Mouse (Mus musculus): ENCODE measurements around the gene Zfp119b. TPM values are rescaled to one million over a fixed set of nuclear protein-coding genes. Genes with fewer than 3 reads are reported as not detected.
"Not testable (repeated sequence)": the region's sequence is repeated elsewhere in the genome, so short reads cannot be mapped to it uniquely, and the experiment has no call there.

The Zfp119b gene
- polyA plus RNA-seq, 1 experiment from 2014 or later: 6.9 TPM

- WGBS: 54% methylated on average over 2 of the region's 2 CpGs
- ATAC-seq (ENCODE audit: insufficient read depth, low FRiP score, low read depth): 0 out of 2 replicates have a peak, but pooled peaks have one; percentile 10
- H3K27ac ChIP-seq: no peak overlapping the region
- peak overlapping the region; percentile 68 for H3K4me3 ChIP-seq (replicated peaks)
- H3K4me2 ChIP-seq: peak overlapping the region; percentile 87
- H3K9me3 ChIP-seq: no peaks in the 10 kb centered on the region
- H3K27me3 ChIP-seq (replicated peaks): no peaks in the 10 kb centered on the region
- 0 out of 2 replicates have a peak overlapping the region, but pooled peaks have one; percentile 17 for H3K9ac ChIP-seq
- no peaks in the 10 kb centered on the region for H3K4me1 ChIP-seq
- no peaks in the 10 kb centered on the region for H3K36me3 ChIP-seq
These were observed 16.7 kb downstream of the Zfp119b start for GRCm38 (mm10) chr17:55932635-55933034.

GRCm38 (mm10) chr17:55931553-55932502 lies 17.5 kb downstream of the Zfp119b start:
- no peaks in the 10 kb centered on the region for H3K27me3 ChIP-seq (replicated peaks)
- H3K4me2 ChIP-seq: peak overlapping the region; percentile 87
- H3K36me3 ChIP-seq: no peaks in the 10 kb centered on the region
- WGBS: 1% methylated on average over 33 of the region's 33 CpGs
- H3K9me3 ChIP-seq: no peaks in the 10 kb centered on the region
- peak overlapping the region; percentile 76 for H3K9ac ChIP-seq
- peak; percentile 91 for ATAC-seq (ENCODE audit: insufficient read depth, low FRiP score, low read depth)
- H3K27ac ChIP-seq: peak overlapping the region; percentile 79
- peak overlapping the region; percentile 68 for H3K4me3 ChIP-seq (replicated peaks)
- H3K4me1 ChIP-seq: no peaks in the 10 kb centered on the region

GRCm38 (mm10) chr17:55906669-55907068 lies 42.6 kb downstream of the Zfp119b start:
- H3K9ac ChIP-seq: no peak overlapping the region
- H3K27ac ChIP-seq: no peak overlapping the region

GRCm38 (mm10) chr17:55904131-55904530 lies 45.2 kb downstream of the Zfp119b start:
- Histone ChIP-seq H3K4me3 (replicated peaks) (no peak overlapping the region), H3K9me3 (no peaks in the 10 kb centered on the region), H3K27me3 (replicated peaks) (no peaks in the 10 kb centered on the region), H3K9ac (no peak overlapping the region), H3K4me2 (no peak overlapping the region), H3K27ac (peak overlapping the region; percentile 52), H3K36me3 (no peaks in the 10 kb centered on the region), H3K4me1 (no peaks in the 10 kb centered on the region)
- WGBS: 70% methylated on average over 6 of the region's 6 CpGs
- 0 out of 2 replicates have a peak, but pooled peaks have one; percentile 35 for ATAC-seq (ENCODE audit: insufficient read depth, low FRiP score, low read depth)

More at GRCm38 (mm10) chr17:55906669-55907068, 42.6 kb downstream of the Zfp119b start:
- Histone ChIP-seq H3K27me3 (replicated peaks) (no peaks in the 10 kb centered on the region), H3K4me3 (replicated peaks) (no peak overlapping the region), H3K36me3 (no peaks in the 10 kb centered on the region), H3K4me1 (no peaks in the 10 kb centered on the region), H3K4me2 (no peak overlapping the region), H3K9me3 (no peaks in the 10 kb centered on the region)
- no peak for ATAC-seq (ENCODE audit: insufficient read depth, low FRiP score, low read depth)

GRCm38 (mm10) chr17:55903687-55904086 lies 45.6 kb downstream of the Zfp119b start:
- no peak overlapping the region for H3K4me3 ChIP-seq (replicated peaks)
- H3K36me3 ChIP-seq: no peaks in the 10 kb centered on the region
- no peaks in the 10 kb centered on the region for H3K4me1 ChIP-seq
- whole genome bisulfite sequencing: 69% methylated on average over 1 of the region's 1 CpGs
- no peak overlapping the region for H3K27ac ChIP-seq
- no peaks in the 10 kb centered on the region for H3K27me3 ChIP-seq (replicated peaks)
- peak; percentile 18; the same call in 1 of the 2 replicates for ATAC-seq (ENCODE audit: insufficient read depth, low FRiP score, low read depth)
- H3K4me2 ChIP-seq: no peak overlapping the region
- H3K9ac ChIP-seq: no peak overlapping the region
- no peaks in the 10 kb centered on the region for H3K9me3 ChIP-seq

GRCm38 (mm10) chr17:55903087-55903486 lies 46.2 kb downstream of the Zfp119b start:
- H3K4me3 ChIP-seq (replicated peaks): no peak overlapping the region
- no peaks in the 10 kb centered on the region for H3K4me1 ChIP-seq
- no peak for ATAC-seq (ENCODE audit: insufficient read depth, low FRiP score, low read depth)
- H3K27ac ChIP-seq: peak overlapping the region; percentile 48
- no peaks in the 10 kb centered on the region for H3K27me3 ChIP-seq (replicated peaks)
- WGBS: 42% methylated on average over 2 of the region's 2 CpGs
- H3K9ac ChIP-seq: no peak overlapping the region
- H3K9me3 ChIP-seq: no peaks in the 10 kb centered on the region
- no peak overlapping the region for H3K4me2 ChIP-seq
- peaks cover 5% of the 10 kb centered on the region; the same call in 1 of the 2 replicates for H3K36me3 ChIP-seq

- H3K9ac ChIP-seq: 0 out of 2 replicates have a peak overlapping the region, but pooled peaks have one; percentile 12
- WGBS: 10% methylated on average over 7 of the region's 8 CpGs
- not testable (repeated sequence) for H3K9me3 ChIP-seq; H3K36me3 ChIP-seq; H3K4me1 ChIP-seq; ATAC-seq (ENCODE audit: insufficient read depth, low FRiP score, low read depth); H3K27me3 ChIP-seq (replicated peaks)
- peak overlapping the region; percentile 53 for H3K4me2 ChIP-seq
- H3K4me3 ChIP-seq (replicated peaks): peak overlapping the region; percentile 54
- peak overlapping the region; percentile 71 for H3K27ac ChIP-seq
These were observed 56.8 kb downstream of the Zfp119b start for GRCm38 (mm10) chr17:55892406-55892955.

Other genes starting within 250 kb of the Zfp119b start
- gene Pot1b, start 236.9 kb downstream of the Zfp119b start, polyA plus RNA-seq (2015; fragmentation: Nextera tagmentation; extraction: Ambion mirVana): 8.6 and 9.0 TPM in 2 replicates
- gene Adgre4, start 199.5 kb downstream of the Zfp119b start, polyA plus RNA-seq (2015; fragmentation: Nextera tagmentation; extraction: Ambion mirVana): 1.0 and 1.1 TPM in 2 replicates
- 9.4 and 9.9 TPM in 2 replicates for gene Zfp119a, start 70.6 kb downstream of the Zfp119b start, polyA plus RNA-seq (2015; fragmentation: Nextera tagmentation; extraction: Ambion mirVana)
- gene Zfp959, start 57.4 kb downstream of the Zfp119b start, polyA plus RNA-seq (2015; fragmentation: Nextera tagmentation; extraction: Ambion mirVana): 14.0 and 15.1 TPM in 2 replicates
- 4.1 TPM in 2 replicates for gene Ebi3, start 3.1 kb upstream of the Zfp119b start, polyA plus RNA-seq (2015; fragmentation: Nextera tagmentation; extraction: Ambion mirVana)
- gene Yju2, start 9.6 kb upstream of the Zfp119b start, polyA plus RNA-seq (2015; fragmentation: Nextera tagmentation; extraction: Ambion mirVana): 22.0 and 24.8 TPM in 2 replicates
- gene Shd, start 21.0 kb upstream of the Zfp119b start, polyA plus RNA-seq (2015; fragmentation: Nextera tagmentation; extraction: Ambion mirVana): 10.4 and 11.1 TPM in 2 replicates
- gene Fsd1, start 37.0 kb upstream of the Zfp119b start, polyA plus RNA-seq (2015; fragmentation: Nextera tagmentation; extraction: Ambion mirVana): 9.8 and 11.7 TPM in 2 replicates
- gene Stap2, start 56.1 kb upstream of the Zfp119b start, polyA plus RNA-seq (2015; fragmentation: Nextera tagmentation; extraction: Ambion mirVana): 28.0 and 30.9 TPM in 2 replicates
- gene Mpnd, start 56.2 kb upstream of the Zfp119b start, polyA plus RNA-seq (2015; fragmentation: Nextera tagmentation; extraction: Ambion mirVana): 89.7 and 91.8 TPM in 2 replicates
- gene Sh3gl1, start 87.1 kb upstream of the Zfp119b start, polyA plus RNA-seq (2015; fragmentation: Nextera tagmentation; extraction: Ambion mirVana): 136 and 142 TPM in 2 replicates
- 21.7 and 22.4 TPM in 2 replicates for gene Chaf1a, start 90.9 kb upstream of the Zfp119b start, polyA plus RNA-seq (2015; fragmentation: Nextera tagmentation; extraction: Ambion mirVana)
- 32.8 and 36.0 TPM in 2 replicates for gene Ubxn6, start 125.5 kb upstream of the Zfp119b start, polyA plus RNA-seq (2015; fragmentation: Nextera tagmentation; extraction: Ambion mirVana)
- gene Hdgfl2, start 130.1 kb upstream of the Zfp119b start, polyA plus RNA-seq (2015; fragmentation: Nextera tagmentation; extraction: Ambion mirVana): 99.9 and 103 TPM in 2 replicates
- gene Plin4, start 160.3 kb upstream of the Zfp119b start, polyA plus RNA-seq (2015; fragmentation: Nextera tagmentation; extraction: Ambion mirVana): 0.36 TPM in 2 replicates
- gene Plin5, start 168.1 kb upstream of the Zfp119b start, polyA plus RNA-seq (2015; fragmentation: Nextera tagmentation; extraction: Ambion mirVana): 0.42 and 0.59 TPM in 2 replicates
- gene Lrg1, start 172.5 kb upstream of the Zfp119b start, polyA plus RNA-seq (2015; fragmentation: Nextera tagmentation; extraction: Ambion mirVana): 0.52 and 1.6 TPM in 2 replicates
- 1.3 and 1.4 TPM in 2 replicates for gene Sema6b, start 190.8 kb upstream of the Zfp119b start, polyA plus RNA-seq (2015; fragmentation: Nextera tagmentation; extraction: Ambion mirVana)
- gene Tnfaip8l1, start 213.0 kb upstream of the Zfp119b start, polyA plus RNA-seq (2015; fragmentation: Nextera tagmentation; extraction: Ambion mirVana): 13.2 and 14.8 TPM in 2 replicates
- 112 and 113 TPM in 2 replicates for gene Mydgf, start 234.4 kb upstream of the Zfp119b start, polyA plus RNA-seq (2015; fragmentation: Nextera tagmentation; extraction: Ambion mirVana)

Data from stomach, embryonic 15.5 days (tissue).